Mouse (Mus musculus): ENCODE results near the gene Nasp.

Nasp gene

DNA sequence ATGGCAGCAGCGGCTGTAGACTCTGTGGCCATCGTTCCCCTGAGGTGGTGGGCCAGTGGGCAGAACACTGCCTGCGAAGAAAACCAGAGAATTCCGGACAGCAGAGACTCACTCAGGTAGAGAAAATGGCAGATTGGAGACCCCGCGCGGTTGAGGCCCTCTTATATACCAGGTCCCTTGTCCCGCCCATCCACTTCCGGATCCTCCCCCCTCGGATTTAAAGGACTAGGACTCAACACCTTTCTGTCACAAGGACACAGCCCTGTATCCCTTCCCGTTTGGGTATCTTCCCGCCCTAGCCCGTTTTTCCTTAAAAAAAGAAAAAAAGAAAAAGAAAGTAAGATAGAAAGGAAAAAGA, 403 bp downstream of the Nasp start:
- DNase-seq = peak; percentile 95

DNA sequence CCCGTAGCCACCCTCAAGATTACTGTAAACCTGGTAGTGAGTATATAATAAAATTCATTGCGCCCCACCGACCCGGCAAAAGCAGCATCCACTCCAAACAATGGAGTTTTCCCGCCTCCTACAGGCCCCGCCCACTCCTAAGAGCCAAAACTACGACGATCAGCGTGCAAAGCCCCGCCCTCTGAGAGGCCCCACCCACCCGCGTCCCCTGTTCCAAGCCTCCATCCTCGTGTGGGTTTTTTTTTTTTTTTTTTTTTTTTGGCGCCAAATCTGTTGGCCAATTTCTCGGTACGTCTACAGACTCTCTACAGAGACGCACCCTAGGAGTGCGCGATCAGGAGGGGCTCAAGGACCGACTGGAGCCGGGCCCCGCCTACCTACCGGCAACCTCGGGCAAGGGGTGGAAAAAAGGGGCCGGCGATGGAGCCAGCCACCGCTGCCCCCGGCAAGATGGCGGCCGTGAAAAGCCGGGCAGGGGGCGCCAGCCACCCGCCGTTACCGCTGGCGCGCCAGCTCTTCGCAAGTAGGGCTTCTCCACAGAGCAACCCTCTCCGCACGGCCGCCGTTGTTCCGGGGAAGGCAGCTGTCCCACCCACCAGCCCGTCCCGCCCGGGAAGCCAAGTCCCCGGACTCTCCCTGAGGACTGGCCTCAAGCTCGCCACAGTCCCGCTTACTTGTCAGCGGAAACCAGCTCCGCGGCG, 933 bp downstream of the Nasp start:
- DNase-seq = peak; percentile 83

DNA sequence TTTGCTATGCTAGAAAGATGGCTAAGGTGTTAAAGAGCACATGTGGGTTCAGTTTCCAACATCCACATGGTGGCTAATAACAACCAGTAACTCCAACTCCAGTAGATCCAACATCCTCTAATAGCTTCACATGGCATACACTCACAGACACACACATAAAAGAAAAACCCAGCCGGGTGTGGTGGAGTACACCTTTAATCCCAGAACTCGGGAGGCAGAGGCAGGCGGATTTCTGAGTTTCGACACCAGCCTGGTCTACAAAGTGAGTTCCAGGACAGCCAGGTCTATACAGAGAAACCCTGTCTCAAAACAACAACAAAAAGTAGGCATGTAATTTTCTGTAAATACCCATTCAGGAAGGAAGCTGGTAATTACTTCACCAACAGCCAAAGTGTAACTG, 2.9 kb downstream of the Nasp start:
- no peak for DNase-seq

DNA sequence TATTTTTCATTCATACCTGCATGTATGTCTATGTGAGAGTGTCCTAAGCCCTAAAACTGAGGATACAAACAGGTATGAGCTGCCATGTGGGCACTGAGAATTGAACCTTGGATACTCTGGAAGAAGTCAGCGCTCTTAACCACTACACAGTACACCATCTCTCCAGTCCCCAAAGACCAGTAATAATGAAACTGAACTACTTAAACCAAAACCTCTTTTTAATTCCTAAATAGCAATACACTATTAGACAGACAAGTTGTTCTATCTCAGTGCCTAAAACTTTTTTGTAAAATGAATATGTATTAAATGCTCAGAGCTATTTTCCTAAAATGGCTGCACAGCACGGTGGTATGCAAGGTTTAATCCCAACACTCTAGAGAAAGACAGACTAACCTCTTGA, 12.5 kb downstream of the Nasp start:
- DNase-seq = no peak

DNA sequence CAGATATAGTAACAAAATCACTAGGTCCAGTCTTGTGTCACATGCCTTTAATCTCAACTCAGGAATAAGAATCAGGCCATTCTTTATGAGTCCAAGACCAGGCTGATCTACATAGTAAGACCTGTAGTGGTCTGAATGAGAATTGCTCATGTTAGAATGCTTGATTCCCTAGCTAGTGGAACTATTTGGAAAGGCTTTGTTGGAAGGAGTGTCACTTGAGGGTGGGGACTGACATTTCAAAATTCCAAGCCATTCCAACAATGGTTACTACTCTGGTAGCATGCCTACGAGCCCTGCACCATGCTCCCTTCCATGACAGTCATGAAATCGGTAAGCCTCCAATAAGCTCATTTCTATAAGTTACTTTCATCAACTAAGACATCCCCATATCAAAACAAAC, 15.1 kb downstream of the Nasp start:
- no peak for DNase-seq

DNA sequence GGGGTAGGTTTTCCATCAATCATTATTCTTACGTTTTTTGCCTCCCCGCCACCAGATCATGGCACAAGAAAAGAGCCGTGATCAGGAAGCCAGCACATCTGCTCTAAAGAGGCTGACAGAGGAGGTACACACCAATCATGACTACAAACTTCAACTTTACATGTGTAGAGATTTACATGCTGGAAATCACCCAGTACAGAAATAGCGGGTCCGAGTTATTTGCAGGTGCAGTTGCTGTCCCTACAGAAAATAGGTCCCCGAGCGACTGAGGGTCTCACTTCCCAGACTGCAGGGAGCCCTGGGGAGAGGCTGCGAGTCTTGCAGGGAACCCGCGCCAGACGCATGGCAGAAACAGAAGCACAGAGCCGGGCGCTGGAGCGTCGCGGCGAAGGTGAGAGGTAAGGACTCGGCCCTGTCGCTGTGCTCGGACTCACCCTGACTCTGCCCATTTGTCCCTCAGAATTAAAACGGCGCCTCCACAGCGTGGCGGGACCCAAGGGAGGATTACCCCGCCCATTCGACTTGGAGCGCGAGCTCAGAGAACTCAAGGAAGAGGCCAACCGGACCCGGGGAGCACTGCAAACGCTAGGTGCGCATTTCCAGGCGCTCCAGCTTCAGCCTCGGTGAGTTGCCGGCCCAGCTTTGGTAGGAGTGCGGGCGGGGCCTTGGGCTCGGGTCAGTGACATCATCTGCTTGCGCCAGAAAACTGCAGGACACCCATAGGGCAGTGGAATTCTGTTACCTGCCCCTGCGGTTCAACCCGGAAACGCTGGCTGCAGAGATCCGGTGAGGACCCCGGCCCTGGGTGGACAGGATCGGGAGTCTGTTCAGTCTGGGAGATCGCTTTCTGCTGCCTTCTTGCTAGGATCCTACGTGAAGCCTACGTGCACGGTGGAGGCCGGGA, 30.5 kb downstream of the Nasp start:
- DNase-seq = peak; percentile 58

DNA sequence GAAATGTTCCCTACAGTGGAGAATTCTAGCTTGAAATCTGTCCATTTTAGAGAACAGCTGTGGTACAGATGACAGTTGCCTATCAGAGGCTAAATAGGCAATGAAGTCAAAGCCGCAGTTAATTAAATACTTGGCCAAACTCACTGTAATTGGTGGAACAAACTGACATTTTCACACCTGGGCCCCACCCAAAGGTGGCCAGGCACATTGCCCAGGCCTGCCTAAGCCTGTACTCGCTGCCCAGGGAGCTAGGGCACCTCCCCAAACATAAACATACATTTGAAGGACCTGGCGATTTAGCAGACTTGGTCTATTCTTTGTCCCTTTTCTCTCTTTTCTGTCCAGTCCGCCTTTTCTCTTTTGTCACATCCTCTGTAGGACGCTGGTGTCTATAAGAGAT, 31.4 kb downstream of the Nasp start, which contains the start of gene Ccdc17:
TSS of gene Ccdc17 (plus strand) at position 276 of the 400 bp plus-strand sequence.
- no peak for DNase-seq

DNA sequence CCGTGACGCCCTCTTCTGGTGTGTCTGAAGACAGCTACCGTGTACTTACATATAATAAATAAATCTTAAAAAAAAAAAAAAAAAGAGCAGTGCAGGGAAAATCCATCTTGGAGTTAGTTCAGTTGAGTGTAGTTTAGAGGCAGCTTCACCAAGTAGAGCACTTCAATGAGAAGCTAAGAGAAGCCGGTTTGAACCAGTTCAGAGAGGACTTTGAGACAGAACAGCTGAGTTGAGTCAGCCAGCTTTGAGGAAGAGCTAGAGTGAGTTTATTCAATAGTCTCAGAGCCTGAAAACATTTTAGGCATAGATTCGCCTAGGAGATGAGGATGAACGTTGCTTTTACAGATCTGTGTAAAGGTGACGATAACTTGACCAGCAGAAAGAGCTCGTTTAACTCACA, 31.9 kb downstream of the Nasp start:
- DNase-seq = no peak

DNA sequence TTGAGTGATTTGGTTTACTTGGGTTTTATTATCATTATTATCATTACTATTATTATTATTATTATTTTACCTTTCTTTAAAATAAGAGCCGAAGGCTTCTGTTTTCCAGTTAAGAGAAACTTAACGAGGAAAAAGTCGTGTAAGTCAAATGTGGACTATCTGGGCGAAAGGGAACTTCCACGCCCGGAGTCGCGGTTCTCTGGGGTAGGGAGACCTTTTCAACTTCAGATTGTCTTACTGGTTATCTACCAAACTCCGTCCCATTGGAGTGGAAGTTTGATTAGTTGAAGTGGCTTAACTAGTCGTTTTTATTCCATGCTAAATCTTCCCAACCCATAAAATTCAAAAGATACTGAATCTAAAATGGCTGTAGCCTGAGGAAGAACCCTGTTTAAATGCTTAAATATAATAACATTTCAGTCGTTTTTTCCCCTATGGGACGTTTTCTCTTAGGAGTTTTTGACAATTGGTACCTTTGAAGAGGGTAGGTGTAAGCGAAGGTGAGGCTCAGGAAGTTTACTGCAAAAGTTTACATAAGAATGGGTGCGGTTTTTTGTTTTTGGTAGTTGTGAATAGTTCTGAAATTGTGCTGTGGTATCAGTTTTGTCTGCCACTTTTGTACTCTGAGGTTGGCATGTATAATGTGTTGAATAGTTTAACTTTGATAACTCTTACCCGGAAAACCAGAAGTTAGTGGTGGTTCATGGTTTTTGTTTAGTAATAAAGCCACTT, 69.4 kb downstream of the Nasp start:
- no peak for DNase-seq

DNA sequence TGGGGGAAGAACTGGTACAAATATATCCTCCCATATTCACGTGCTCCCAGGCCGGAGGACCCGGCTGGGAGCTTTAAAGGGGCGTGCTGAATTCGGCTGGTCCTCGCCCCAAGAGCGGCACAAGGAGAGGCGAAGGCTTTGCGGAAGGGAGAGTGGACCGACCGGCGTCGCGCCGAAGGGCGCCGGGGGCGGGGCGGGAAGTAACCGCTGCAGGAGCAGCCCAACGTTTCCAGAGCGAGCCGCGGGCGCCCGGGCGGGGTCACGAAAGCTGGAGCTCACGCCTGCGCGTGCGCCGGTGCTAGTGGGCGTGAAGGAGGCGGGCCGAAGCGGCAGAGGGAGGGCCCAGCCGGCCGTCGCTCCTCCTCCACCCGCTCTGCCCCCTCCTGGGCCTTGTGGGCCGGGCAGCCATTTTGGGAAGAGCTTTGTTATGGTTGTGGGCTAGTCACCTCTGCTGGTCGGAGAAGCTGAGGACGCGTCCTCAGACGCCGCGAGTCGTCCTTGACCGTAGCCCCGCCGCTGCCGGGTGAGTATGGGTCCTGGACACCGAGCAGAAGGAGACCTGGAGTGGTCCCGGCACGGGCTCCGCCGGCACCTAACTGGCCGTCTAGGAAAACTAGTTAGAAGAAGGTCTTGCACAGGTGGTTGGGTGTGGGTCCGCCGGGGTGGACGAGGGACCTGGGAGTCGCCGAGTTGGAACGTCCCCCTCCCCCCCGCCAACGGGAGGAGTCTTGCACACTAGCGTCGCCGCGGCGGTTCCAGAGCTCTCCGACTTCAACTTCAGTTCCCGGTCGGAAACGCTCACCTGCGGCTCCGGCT, 70.2 kb downstream of the Nasp start, which contains the start of gene Gpbp1l1:
TSS of gene Gpbp1l1 (plus strand) at position 353 of the 816 bp plus-strand sequence.
- peak; percentile 99 for DNase-seq

DNA sequence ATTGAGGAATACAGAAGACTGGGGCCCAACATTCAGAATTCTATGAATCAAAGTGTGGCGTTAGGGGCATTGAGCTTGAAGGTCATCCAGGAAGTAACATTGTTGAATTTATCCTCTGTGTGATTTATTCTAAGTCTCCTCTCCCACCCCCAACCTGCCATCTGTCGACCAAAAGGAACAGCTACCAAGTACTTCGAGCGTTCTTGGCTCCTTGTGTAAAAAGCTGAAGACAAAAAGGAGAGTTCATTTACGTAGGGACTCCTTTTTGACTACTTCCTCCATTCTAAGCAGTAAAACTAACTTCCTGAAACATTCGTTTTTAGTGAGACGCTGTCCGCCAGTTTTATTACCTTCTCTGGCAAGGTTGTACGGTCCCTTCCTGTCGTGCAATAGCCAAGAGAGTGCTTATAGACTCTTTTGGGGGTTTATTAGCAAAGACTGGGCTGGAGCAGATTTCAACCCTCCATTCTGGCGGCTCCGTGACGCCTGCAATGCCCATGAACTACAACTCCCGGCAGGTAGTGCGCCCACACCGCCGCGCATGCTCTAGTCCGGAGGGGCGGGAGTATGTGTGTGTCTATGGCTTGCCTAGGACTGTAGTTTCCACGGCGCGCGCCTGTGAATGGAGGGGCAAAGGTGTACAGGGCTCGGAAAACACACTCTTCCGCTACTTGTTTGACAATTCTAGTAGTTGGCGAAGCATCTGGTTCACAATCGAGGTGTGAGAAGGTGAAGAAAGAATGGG, 71.0 kb downstream of the Nasp start:
- peak; percentile 94 for DNase-seq

DNA sequence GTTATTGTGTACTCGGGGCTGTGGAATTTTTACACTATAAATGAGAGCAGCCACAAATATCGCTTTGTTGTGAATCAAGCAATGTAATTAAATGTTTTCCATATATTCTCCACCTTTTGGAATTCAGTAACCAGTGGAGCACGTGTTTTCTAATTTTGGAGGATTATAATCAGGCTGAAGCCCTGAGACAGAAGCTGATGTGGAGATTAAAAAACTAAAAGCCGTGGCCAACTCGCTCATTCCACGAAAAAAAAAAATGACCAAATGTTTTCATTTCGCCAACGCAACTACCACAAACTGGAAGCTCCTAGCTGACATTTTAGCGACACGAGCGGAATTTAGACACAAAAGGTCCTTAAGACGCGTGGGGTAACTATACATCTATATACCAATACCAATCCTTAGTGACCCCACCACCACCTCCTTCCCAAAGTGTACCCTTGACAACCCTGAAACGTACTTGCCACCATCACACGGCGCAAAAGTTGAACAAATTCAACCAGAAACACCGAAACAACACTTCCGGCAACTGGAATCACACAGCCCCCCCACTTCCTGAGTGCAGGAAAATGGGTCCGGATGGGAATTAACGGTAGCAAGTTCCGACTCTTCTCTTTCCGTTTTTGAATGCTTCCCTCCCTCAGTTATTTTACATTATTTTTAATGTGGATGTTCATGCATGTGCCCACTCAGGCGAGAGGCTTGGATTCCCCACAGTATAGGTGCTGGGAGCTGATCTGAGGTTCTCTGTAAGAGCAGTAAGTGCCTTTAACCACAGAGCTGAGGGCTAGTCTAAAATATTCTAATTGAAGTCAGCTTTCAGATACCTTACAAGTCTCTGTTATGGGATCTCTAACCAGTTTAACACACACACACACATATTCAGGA, 72.1 kb downstream of the Nasp start, which contains the start of gene Tmem69:
TSS of gene Tmem69 (minus strand) at position 524 of the 888 bp plus-strand sequence.
- DNase-seq = peak; percentile 81

DNA sequence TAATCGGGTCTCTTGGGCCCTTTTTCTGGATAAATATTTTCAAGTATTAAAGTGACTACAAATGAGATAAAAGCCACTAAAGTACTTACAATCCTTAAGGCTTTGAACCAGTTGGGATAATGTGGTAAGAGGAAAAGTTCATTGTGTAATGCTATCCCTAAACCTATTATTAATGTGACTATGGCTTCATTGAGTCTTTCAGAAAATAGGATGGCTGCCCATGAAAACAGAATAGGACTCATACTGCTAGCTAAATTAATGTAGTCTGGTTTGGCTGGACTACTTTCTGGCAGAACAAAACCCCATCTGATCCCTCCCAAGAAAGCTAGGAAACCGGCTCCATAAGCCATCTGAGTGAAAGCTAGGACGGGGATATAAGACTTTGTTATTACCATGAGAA, 74.7 kb downstream of the Nasp start:
- no peak for DNase-seq

All from thymus, postnatal 25 days (tissue).